9 mouse cellular contexts compared by ENCODE assay signal in the genomic region with DNA sequence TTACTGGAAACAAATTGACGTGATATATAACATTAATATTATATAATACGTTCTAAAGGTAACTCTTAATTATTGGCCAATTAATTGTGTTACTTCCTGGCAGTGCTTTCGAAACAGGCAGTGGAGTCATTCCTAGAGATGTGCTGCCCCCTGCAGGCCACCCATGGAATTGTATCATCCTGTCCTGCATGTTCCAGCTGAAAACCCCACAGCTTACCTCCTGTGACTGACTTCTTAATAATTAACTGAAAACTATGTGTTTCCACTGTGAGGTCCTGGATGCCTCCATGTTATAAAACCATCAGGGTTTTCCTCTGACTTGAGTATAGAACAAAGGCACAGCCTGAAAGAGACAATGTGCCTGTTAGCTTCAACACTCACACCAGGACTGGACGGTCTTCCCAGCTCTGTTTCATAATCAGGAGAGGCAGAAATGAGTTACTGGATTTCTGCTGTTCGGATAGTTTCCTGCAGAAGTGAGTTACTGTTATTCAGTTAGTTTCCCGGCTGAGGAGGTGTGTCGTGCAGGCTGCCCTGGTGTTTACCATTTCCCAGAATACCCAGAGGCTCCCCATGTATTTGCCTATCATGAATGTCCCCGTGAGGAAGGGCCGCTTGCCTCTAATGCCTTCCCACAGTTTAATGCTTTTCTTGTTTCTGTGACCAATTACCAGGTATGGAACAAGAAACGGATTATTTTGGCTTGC. TPM values are rescaled to one million over a fixed set of nuclear protein-coding genes. Genes with fewer than 3 reads are reported as not detected.
A peak's percentile ranks its signal among the peaks of the same experiment; 100 is the strongest.
DNase-seq lines count a peak whose midpoint lies in the region; ATAC-seq and TF ChIP-seq lines count a peak whose summit lies in the region.
"Had no signal": no experiment of that assay in that cellular context is flagged by ENCODE, and none has a peak within 500 bp of the region (broad histone marks: within the 10 kb centered on the region; RNA-seq: fewer than 3 reads in every experiment).

No protein-coding gene starts in this region.

- in situ Hi-C loops in ES-E14 (cut with MboI; ENCODE audit: low sequenced_read_pairs in 2 of 2, unreplicated experiment in 2 of 2) = no loop called here

- H3K27ac ChIP-seq in ES-E14 (ENCODE audit: insufficient read depth, low read depth, low read length, poor library complexity, severe bottlenecking) = no peak overlapping the region
- H3K27ac ChIP-seq in embryonic facial prominence, embryonic 14.5 days (replicated peaks; ENCODE audit: low read depth, low read length) = no peak overlapping the region
- H3K27ac ChIP-seq: limb, embryonic 13.5 days had no signal

- H3K4me1 ChIP-seq in ES-E14 (ENCODE audit: control insufficient read depth in 2 of 2, insufficient read depth in 2 of 2, low read length in 2 of 2, poor library complexity in 1 of 2) = 0 out of 4 replicates have a peak, but pooled peaks cover 0 to 6% of the 10 kb centered on the region in 2 experiments
- H3K4me1 ChIP-seq in embryonic facial prominence, embryonic 14.5 days (ENCODE audit: control insufficient read depth, insufficient read depth, low read length) = no peaks in the 10 kb centered on the region
- H3K4me1 ChIP-seq: limb, embryonic 13.5 days had no signal

- WGBS in embryonic facial prominence, embryonic 14.5 days = 20% methylated on average over 10 of the region's 10 CpGs

- ATAC-seq in embryonic facial prominence, embryonic 14.5 days (ENCODE audit: low read depth) = no peak

- no peaks in the 10 kb centered on the region for H3K36me3 ChIP-seq in ES-E14 (ENCODE audit: control insufficient read depth, insufficient read depth, low read length, poor library complexity, severe bottlenecking)
- no peaks in the 10 kb centered on the region for H3K36me3 ChIP-seq in embryonic facial prominence, embryonic 14.5 days (ENCODE audit: control insufficient read depth, insufficient read depth, low read length)
- H3K36me3 ChIP-seq: limb, embryonic 13.5 days had no signal

- no peaks in the 10 kb centered on the region for H3K27me3 ChIP-seq in embryonic facial prominence, embryonic 14.5 days (replicated peaks; ENCODE audit: control insufficient read depth, insufficient read depth, low read length)

- no peak overlapping the region for H3K9ac ChIP-seq in ES-E14 (ENCODE audit: insufficient read depth, low read depth, low read length, poor library complexity, severe bottlenecking)
- H3K9ac ChIP-seq in embryonic facial prominence, embryonic 14.5 days (ENCODE audit: low read depth, low read length) = no peak overlapping the region
- H3K9ac ChIP-seq: limb, embryonic 13.5 days had no signal

- no peak overlapping the region for H3K4me2 ChIP-seq in embryonic facial prominence, embryonic 14.5 days (ENCODE audit: low read depth, low read length)
- H3K4me2 ChIP-seq: limb, embryonic 13.5 days had no signal

- H3K9me3 ChIP-seq in ES-E14 (ENCODE audit: control insufficient read depth, insufficient read depth, low read depth, low read length) = no peaks in the 10 kb centered on the region
- no peaks in the 10 kb centered on the region for H3K9me3 ChIP-seq in embryonic facial prominence, embryonic 14.5 days (ENCODE audit: control insufficient read depth, low read length)
- H3K9me3 ChIP-seq: limb, embryonic 13.5 days had no signal

- peak; percentile 53 for DNase-seq in ES-E14 (ENCODE audit: low read depth, low spot score)
- DNase-seq in adrenal gland, postnatal 4 days (ENCODE audit: low spot score in 2 of 2) = peak; percentile 57 to 69
- peak; percentile 61 for DNase-seq in embryonic facial prominence, embryonic 14.5 days (ENCODE audit: low spot score)
- peak; percentile 19 for DNase-seq in heart, postnatal 25 days (ENCODE audit: low spot score)
- DNase-seq in layer of hippocampus, adult 9-11 months = peak; percentile 71
- DNase-seq in lung, postnatal 10 days = peak; percentile 90
- DNase-seq in skeletal muscle tissue, adult 2 months (ENCODE audit: low read depth, low spot score) = peak; percentile 48
- peak; percentile 78 for DNase-seq in urinary bladder, postnatal 36 days (ENCODE audit: low spot score in 2 of 2)

- intact Hi-C loops in heart, postnatal 25 days (cut with DNase I) = loop anchor here (2.0 kb wide), 2 partner anchors 46 to 570 kb away; no protein-coding TSS in a partner anchor

- H3K4me3 ChIP-seq in ES-E14 (ENCODE audit: insufficient read depth in 1 of 2, low read depth in 1 of 2, low read length in 2 of 2, poor library complexity in 1 of 2, severe bottlenecking in 1 of 2) = no peak overlapping the region
- no peak overlapping the region for H3K4me3 ChIP-seq in embryonic facial prominence, embryonic 14.5 days (ENCODE audit: low read depth, low read length)
- H3K4me3 ChIP-seq: limb, embryonic 13.5 days had no signal

TF ChIP-seq in ES-E14, 5 proteins besides CTCF, POLR2A, EP300 and RAD21:
- TF ChIP-seq CHD2 (IDR thresholded peaks at IDR 0.05; ENCODE audit: low read depth, low read length) = no peak
- TF ChIP-seq HCFC1 (IDR thresholded peaks at IDR 0.05; ENCODE audit: borderline replicate concordance, insufficient read depth, low read length) = no peak
- no peak for TF ChIP-seq ZC3H11A (IDR thresholded peaks at IDR 0.05; ENCODE audit: borderline replicate concordance, low read depth, low read length)
- TF ChIP-seq ZNF384 (IDR thresholded peaks at IDR 0.05; ENCODE audit: low read depth, low read length) = no peak
- no peak for TF ChIP-seq MAFK (IDR thresholded peaks at IDR 0.05; ENCODE audit: insufficient read depth, low read depth, low read length)
TF ChIP-seq in ES-E14: peak in this region for 0.

RNA-seq across cellular contexts. Expression of gene Plekhd1, which starts 32.6 kb away (rescaled TPM):
- total RNA-seq in ES-E14 (2012; rRNA removed) = 8.2 and 8.7 TPM in 2 replicates
- total RNA-seq in adrenal gland, postnatal 4 days (2021) = 1 to 10 TPM in 1 of 2 experiments, under 1 TPM in 1; 0.25 to 2.1 TPM
- 1.2 and 1.4 TPM in 2 replicates for polyA plus RNA-seq in embryonic facial prominence, embryonic 14.5 days (2014; fragmentation: Nextera tagmentation; extraction: Ambion mirVana)
- total RNA-seq in heart, postnatal 25 days (2021) = not detected

RNA-seq across cellular contexts. Expression of gene Ccdc177, which starts 35.5 kb away (rescaled TPM):
- total RNA-seq in ES-E14 (2012; rRNA removed) = 0.40 and 0.63 TPM in 2 replicates
- under 1 TPM; 0.20 to 0.28 TPM for total RNA-seq in adrenal gland, postnatal 4 days (2021)
- polyA plus RNA-seq in embryonic facial prominence, embryonic 14.5 days (2014; fragmentation: Nextera tagmentation; extraction: Ambion mirVana) = 0.14 and 0.24 TPM in 2 replicates
- under 1 TPM; 0.06 to 0.08 TPM for total RNA-seq in heart, postnatal 25 days (2021)

Comparison
In these comparisons a context has a peak if more than half of its experiments do, and no peak if none do; other contexts are left out.
1. DNase-seq: peak in every context shown above with its lines; median percentile 90 in lung, postnatal 10 days; 78 in urinary bladder, postnatal 36 days; 71 in layer of hippocampus, adult 9-11 months; 63 in adrenal gland, postnatal 4 days; 61 in embryonic facial prominence, embryonic 14.5 days; 53 in ES-E14; 48 in skeletal muscle tissue, adult 2 months; 19 in heart, postnatal 25 days.